Mouse (Mus musculus) thymus, postnatal 25 days (tissue): ENCODE data around the gene Cks1b.

ENCODE experiments used
- DNase-seq: peaks from one replicate; pipeline ENCODE4 v3.0.0; 2022

Cks1b gene

GRCm38 (mm10) chr3:89425141-89425525 is 7.0 kb upstream of the Cks1b start:
- no peak for DNase-seq

DNA sequence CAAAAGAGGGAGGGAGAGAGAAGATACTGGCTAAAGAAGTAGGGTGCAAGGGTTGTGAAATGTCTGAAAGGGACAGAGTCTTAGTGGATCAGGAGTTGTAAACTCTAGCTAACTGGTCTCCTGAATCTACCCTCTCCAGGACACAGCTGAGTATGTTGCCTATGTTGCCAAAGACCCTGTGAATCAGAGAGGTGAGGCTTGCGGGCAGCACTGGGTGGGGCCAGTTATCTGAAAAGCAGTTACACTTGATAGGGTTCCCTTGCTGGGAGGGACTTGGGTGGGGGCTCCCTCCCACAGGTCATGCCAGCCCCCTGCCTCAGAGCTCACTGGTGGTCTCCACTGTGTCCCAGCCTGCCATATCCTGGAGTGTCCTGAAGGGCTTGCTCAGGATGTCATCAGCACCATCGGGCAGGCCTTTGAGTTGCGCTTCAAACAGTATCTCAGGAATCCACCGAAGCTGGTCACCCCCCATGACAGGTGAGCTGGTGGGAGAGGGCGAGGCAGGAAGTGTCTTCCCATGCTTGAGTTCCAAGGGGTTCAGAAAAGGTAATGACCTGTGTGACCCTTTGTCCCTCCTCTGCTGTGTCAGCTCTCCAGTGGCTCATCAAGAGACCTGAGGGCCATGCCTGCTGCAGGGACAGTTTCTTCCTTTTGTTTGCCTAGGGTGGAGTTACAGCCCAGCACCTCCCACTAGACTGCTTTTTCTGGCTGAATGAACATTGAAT is 6.4 kb upstream of the Cks1b start:
- no peak for DNase-seq

DNA sequence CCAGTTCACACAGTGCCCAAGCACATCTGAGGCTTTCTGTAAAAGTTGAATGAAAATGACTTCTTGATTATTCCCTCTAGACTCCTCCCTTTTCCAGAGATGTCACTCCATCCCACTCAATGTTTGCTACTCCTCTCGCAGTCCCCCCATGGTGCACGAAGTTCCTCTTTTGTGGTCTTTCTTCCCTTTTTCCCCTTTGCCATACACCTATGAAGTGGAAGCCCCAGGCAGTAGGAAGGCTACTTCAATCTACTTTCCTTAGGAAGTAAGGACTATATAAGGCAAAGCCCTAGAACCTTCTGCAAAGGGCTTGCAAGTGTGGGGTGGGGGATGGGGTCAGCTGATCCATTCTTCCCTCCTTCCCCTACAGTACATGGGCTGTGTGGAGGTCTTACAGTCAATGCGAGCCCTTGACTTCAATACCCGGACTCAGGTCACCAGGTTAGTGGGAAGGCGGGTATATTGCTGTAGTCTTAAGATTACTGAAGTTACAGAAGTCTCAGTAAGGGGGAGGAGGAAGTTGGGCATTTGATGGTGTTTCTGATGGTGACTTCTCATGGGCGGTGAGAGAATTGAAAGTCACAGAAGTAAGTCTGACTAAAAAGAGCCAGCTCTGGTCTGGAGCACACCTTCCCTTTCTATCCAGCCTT is 4.5 kb upstream of the Cks1b start:
- DNase-seq: no peak

GRCm38 (mm10) chr3:89421810-89422473 is 3.8 kb upstream of the Cks1b start:
- DNase-seq: no peak

DNA sequence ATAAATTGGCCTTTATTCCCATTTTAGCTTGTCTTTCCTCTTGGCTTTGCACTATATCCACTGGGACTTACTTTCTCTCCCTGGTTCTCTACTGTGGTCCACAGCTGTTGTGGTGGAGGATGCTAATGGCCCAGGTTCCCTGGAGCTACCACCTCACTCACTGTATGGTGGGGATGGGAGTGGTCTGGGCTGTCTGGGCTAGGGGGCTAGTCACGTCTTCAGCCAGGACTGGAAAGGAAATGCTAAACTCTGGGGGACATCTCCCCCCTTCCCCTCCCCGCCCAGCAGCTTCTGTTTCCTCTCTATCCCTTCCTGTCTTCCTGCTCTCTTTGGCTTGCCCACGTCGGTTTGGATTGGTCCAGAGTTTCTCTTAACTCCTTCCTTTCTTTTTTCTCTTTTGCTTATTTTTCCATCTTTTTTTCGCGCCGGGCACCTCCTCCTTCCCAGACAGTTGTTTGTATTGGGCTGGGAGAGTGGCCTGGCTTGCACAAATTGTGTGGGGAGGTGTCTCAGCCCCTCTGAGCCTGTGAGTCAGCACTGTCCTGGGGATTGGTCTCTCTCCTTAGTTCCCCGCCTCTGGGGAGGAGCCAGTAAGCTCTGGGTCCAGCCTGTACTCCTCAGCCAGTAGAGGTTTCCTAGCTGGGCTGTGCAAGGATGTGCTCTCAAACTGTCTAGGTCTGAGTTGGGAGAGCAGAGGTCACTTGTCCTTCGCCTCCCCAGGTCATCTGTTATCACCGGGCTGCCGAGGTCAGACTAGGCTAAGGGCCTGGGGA is 3.0 kb upstream of the Cks1b start:
- no peak for DNase-seq

- no peak for DNase-seq
These were observed 2.2 kb upstream of the Cks1b start for GRCm38 (mm10) chr3:89420421-89420820.

GRCm38 (mm10) chr3:89419981-89420380 is 1.8 kb upstream of the Cks1b start:
- no peak for DNase-seq

DNA sequence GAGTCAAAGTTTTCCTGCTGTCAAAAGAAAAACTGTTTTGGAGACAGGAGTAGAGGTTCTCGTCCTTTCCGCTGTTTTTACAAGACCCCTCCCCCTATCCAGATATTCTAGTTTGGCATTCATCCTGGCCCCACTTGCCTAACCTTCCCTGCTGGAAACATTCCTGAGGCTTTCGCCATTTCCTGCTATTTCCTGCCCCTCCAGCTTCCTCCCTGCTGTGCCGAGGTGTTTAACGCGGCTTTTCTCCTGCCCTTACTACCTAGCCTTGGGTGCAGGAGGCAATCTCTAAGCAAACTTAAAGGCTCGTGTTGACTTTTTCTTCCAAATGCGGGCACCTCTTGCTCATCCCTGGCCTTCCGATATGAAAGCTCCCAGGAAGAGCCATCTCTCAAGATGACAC is 1.4 kb upstream of the Cks1b start:
- DNase-seq: no peak

- DNase-seq: no peak
These were observed 673 bp upstream of the Cks1b start for GRCm38 (mm10) chr3:89418861-89419250.

- no peak for DNase-seq
These were observed 378 bp downstream of the Cks1b start for GRCm38 (mm10) chr3:89417840-89418169.

DNA sequence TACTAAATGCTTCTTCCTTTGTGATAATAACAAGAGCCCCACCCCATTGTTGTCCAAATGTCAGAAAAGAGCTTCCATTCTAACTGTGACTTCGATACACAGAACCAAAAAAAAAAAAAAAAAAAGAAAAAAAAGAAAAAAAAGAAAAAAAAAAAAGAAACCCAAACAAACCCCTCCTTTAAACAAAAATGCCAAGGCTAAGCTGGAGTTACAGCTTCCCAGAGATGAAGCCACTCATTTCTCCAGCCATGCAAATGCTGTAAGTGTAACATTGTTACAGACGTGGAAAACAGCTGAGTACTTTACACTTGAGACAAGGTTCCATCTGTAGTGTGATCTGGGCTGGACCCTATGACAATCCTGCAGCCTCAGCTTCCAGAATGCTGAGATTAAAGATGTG is 1.1 kb downstream of the Cks1b start:
- no peak for DNase-seq

DNA sequence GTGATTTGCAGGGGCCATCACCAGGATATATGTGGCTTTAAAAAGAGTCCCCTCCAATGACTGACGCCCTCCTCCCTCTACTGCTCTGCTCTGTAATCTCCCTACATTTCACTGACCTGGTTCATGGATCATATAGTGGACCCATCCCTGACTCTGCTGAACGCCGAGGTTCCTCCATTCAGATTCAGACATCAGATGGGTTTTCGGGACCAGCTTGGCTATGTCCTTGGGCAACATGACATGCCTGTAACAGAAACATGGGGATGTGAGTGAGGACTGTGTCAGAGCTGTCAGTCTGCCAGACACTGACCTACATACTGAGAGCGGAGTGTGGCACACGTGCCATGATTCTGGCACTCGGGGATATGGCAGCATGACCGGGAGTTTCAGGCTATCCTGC is 2.0 kb downstream of the Cks1b start:
- DNase-seq: no peak

- peak; percentile 99 for DNase-seq
These were observed 6.4 kb downstream of the Cks1b start, which contains the start of gene Flad1 for GRCm38 (mm10) chr3:89411490-89412393. Gene Flad1 (minus strand): TSS chr3:89411870.

DNA sequence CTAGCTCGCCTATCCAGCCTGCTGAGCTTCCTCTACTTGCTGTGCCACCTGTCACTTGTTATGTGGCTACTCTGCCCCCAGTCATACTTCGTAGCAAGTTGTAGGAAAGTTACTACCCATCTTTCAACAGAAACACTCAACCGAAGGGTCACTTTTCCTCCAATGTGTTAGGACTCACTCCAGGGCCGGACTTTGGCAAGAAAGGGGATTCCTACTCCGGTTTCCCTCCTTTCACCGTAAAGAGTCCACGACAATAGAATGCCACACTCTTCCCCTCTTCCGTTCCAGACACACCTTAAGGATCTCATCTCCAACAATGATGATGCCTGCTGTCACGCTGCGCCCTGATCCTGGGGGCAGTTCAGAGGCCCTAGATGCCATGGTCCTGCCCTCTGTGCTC is 7.3 kb downstream of the Cks1b start:
- DNase-seq: no peak

DNA sequence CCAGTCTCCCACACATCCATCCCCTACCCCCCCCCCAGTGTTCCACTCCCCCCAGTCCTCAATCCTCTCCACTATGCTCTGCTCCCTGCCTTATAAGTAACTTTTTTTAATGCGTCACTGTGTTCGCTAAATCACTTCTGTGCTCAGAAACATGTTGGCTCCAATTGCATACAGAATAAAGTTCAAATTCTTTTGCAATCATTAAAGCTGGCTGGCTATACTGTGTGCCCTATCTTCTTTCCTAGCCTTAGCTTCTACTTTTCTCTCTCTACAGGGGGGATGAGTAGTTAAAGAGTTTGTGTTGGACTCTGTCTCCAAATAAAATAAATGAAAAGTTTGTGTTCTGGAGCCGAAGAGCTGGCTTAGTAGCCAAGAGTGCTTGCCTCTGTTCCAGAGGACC is 8.5 kb downstream of the Cks1b start:
- no peak for DNase-seq

GRCm38 (mm10) chr3:89408448-89408847 is 9.7 kb downstream of the Cks1b start:
- no peak for DNase-seq

DNA sequence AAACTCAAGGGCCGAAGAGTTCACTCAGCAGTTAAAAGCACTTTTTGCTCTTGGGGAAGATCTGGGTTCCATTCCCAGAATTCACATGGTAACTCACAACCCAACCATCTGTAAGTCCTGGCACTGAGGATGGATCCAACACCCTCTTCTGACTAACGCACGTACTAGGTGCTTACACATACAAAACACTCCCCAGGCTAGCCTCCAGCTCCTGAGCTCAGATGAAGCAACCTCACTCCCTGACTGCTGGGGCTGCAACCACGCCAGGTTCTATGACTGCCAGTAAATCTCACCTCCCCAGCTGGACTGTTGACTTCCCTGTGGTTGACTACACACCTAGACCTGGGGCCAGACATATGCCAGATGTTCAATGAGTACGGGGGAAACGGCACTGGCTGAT is 11.3 kb downstream of the Cks1b start:
- no peak for DNase-seq

DNA sequence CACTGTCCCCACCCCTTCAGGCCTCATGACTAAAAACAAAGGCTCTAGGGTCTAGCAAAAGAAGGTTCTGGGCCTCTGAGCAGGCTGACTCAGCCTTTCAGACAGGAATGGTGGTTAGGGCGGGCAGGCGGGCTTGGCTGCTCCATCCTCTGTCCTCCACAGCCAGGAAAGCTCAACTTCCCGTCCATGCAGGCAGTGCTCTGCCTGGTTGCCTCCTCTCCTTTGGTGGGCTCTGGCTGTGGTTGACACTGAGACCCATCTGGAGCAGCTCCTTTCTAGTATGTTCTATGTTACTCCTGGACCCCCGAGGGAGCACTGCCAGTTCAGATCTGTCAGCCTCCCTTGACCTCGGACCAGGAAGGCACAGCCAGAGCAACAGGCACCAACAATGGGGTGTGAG is 15.5 kb downstream of the Cks1b start, which contains the start of gene Lenep:
TSS of gene Lenep (minus strand) at position 101 of the 400 bp plus-strand sequence.
- DNase-seq: no peak

DNA sequence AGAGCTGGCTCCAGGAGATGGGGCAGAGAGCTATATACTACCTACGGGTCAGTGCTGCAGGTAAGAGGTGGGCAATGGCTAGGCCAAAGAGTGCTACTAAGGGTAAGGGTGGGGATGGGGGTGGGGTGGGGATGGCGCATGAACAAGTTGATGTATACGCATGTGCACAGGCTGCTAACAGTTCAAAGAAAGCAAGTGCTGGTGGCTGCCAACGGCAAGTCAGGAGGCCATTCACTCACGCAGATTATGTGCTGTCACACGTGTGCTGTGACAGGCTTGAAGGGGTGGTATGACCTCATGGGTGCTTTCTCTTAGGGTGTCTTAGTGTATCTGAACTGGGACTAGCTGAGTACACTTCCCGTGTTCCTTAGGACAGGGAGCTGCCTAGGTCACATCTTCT is 16.9 kb downstream of the Cks1b start:
- no peak for DNase-seq

GRCm38 (mm10) chr3:89396654-89397005 is 21.6 kb downstream of the Cks1b start:
- no peak for DNase-seq

DNA sequence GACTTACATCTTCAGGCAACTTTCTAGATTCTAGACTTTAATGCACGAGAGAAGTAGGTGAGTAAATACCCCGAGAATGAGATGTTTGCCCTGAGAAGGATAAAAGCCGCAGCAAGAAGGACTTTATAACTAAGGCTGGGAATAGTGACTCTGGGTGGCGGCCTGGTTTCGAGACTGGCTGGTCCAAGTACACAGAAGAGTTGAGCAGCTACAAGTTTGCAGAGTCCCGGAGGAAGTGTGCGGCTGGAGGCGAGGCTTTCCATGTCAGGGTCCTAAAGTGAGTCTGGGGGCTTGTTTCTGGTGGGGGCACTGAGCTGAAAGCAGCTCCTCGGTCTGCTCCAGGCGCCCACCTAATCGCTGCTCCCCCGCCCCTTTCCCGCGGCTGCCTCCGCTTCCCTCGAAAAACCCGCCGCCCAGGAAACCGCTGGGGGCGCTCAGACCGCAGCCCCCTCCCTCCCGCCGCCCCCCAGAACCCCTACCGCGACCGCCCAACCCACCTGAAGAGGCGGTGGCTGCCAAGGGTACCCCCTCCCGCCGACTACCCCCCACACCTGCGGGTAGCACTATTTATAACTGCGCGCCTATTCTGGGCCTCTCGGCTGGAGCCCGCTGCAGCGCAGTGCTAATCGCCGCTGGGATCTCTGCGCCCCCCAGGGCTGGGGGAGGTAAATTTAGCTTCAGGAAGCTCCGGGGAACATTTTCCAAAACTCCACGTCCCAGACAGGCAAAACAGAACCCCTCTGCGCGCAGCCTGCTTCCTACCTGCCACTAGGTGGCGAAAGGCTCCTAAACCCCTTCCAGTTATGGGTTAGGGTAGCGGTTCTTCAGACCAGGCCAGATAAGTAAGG is 22.2 kb downstream of the Cks1b start:
- DNase-seq: peak; percentile 82

GRCm38 (mm10) chr3:89395419-89395805 is 22.8 kb downstream of the Cks1b start:
- DNase-seq: no peak
